ENCODE assay signal across 11 mouse cellular contexts in the genomic region with DNA sequence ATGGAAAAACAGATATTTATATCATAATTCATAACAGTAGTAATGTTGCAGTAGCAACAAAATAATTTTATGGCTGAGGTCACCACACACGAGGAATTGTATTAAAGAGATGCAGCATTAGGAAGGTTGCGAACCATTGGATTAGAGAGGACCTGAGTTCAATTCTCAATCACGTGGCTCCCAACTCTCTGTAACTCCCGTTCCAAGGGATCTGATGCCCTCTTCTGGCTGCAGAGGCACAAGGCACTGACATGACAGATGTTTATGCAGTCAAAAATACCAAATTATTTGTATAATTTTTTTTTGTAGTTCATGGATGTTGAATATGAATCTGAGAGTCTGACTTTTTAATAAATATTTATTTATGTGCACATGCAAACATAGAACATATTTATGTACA. TPM values are rescaled to one million over a fixed set of nuclear protein-coding genes. Genes with fewer than 3 reads are reported as not detected.
A peak's percentile ranks its signal among the peaks of the same experiment; 100 is the strongest.
DNase-seq lines count a peak whose midpoint lies in the region; ATAC-seq and TF ChIP-seq lines count a peak whose summit lies in the region.
"Had no signal": no experiment of that assay in that cellular context is flagged by ENCODE, and none has a peak within 500 bp of the region (broad histone marks: within the 10 kb centered on the region; RNA-seq: fewer than 3 reads in every experiment).

No protein-coding gene starts in this region.

- peak; percentile 44 for TF ChIP-seq CTCF in lung, embryonic 14.5 days (IDR thresholded peaks at IDR 0.05; ENCODE audit: low read depth)
- TF ChIP-seq CTCF in stomach, postnatal 0 days (IDR thresholded peaks at IDR 0.05; ENCODE audit: low read depth), result peak; percentile 64

- WGBS in lung, embryonic 14.5 days, result 63% methylated on average over 4 of the region's 4 CpGs
- WGBS in stomach, postnatal 0 days, result 57% methylated on average over 4 of the region's 4 CpGs

- no peaks in the 10 kb centered on the region for H3K27me3 ChIP-seq in lung, embryonic 14.5 days (ENCODE audit: insufficient read depth, low read length)
- no peaks in the 10 kb centered on the region for H3K27me3 ChIP-seq in stomach, postnatal 0 days (ENCODE audit: control insufficient read depth, insufficient read depth, low read length)
- H3K27me3 ChIP-seq: hindbrain, embryonic 15.5 days had no signal

- no peaks in the 10 kb centered on the region for H3K4me1 ChIP-seq in lung, embryonic 14.5 days (ENCODE audit: insufficient read depth)
- no peaks in the 10 kb centered on the region for H3K4me1 ChIP-seq in stomach, postnatal 0 days (replicated peaks; ENCODE audit: control insufficient read depth, insufficient read depth)
- H3K4me1 ChIP-seq: hindbrain, embryonic 15.5 days had no signal

- no peak overlapping the region for H3K4me2 ChIP-seq in lung, embryonic 14.5 days
- H3K4me2 ChIP-seq in stomach, postnatal 0 days (replicated peaks; ENCODE audit: low read depth), result no peak overlapping the region
- H3K4me2 ChIP-seq: hindbrain, embryonic 15.5 days had no signal

- H3K9ac ChIP-seq in lung, embryonic 14.5 days, result no peak overlapping the region
- no peak overlapping the region for H3K9ac ChIP-seq in stomach, postnatal 0 days (ENCODE audit: low read length)
- H3K9ac ChIP-seq: hindbrain, embryonic 15.5 days had no signal

- H3K9me3 ChIP-seq in lung, embryonic 14.5 days (ENCODE audit: low read depth, low read length), result no peaks in the 10 kb centered on the region
- no peaks in the 10 kb centered on the region for H3K9me3 ChIP-seq in stomach, postnatal 0 days (ENCODE audit: control insufficient read depth, low read length)
- H3K9me3 ChIP-seq: hindbrain, embryonic 15.5 days had no signal

- ATAC-seq in lung, embryonic 14.5 days (ENCODE audit: insufficient read depth), result no peak
- no peak for ATAC-seq in stomach, postnatal 0 days (ENCODE audit: low FRiP score, low TSS enrichment)

- H3K4me3 ChIP-seq in lung, embryonic 14.5 days (ENCODE audit: low read depth, low read length), result no peak overlapping the region
- H3K4me3 ChIP-seq in stomach, postnatal 0 days (ENCODE audit: low read depth, low read length), result no peak overlapping the region
- H3K4me3 ChIP-seq: hindbrain, embryonic 15.5 days had no signal

- H3K36me3 ChIP-seq in lung, embryonic 14.5 days (ENCODE audit: insufficient read depth), result no peaks in the 10 kb centered on the region
- H3K36me3 ChIP-seq in stomach, postnatal 0 days (ENCODE audit: control insufficient read depth, insufficient read depth, low read length), result no peaks in the 10 kb centered on the region
- H3K36me3 ChIP-seq: hindbrain, embryonic 15.5 days had no signal

- TF ChIP-seq EP300 in stomach, postnatal 0 days (optimal IDR thresholded peaks at IDR 0.05), result no peak

- no peak overlapping the region for H3K27ac ChIP-seq in lung, embryonic 14.5 days (ENCODE audit: low read depth)
- H3K27ac ChIP-seq in stomach, postnatal 0 days (replicated peaks), result no peak overlapping the region
- H3K27ac ChIP-seq: hindbrain, embryonic 15.5 days had no signal

- peak; percentile 32 for DNase-seq in adrenal gland, postnatal 14 days
- DNase-seq in adrenal gland, postnatal 25 days, result no peak
- peak; percentile 10 for DNase-seq in lung, embryonic 14.5 days
- no peak for DNase-seq in lung, postnatal 4 days
- DNase-seq in adipocyte (ENCODE audit: low spot score), result peak; percentile 10
- no peak for DNase-seq in stomach, postnatal 0 days (ENCODE audit: low spot score)
- DNase-seq in ovary, adult 18-20 months (ENCODE audit: low spot score), result no peak
- DNase-seq in ovary, postnatal 14 days (ENCODE audit: low spot score), result no peak
- DNase-seq: cerebellum, adult 11-12 months; right cerebral cortex, postnatal 4 days had no signal

RNA-seq across cellular contexts. Expression of a gene that starts 51.2 kb away (rescaled TPM):
- not detected in 2 replicates for total RNA-seq in adrenal gland, postnatal 14 days (2021)
- not detected in 2 replicates for total RNA-seq in adrenal gland, postnatal 25 days (2021)
- polyA plus RNA-seq in lung, embryonic 14.5 days (2014; fragmentation: Nextera tagmentation; extraction: Ambion mirVana), result 0.28 and 0.47 TPM in 2 replicates
- 0.06 and 0.07 TPM in 2 replicates for polyA plus RNA-seq in stomach, postnatal 0 days (2015; fragmentation: Nextera tagmentation; extraction: Ambion mirVana)

Comparison
In these comparisons a context has a peak if more than half of its experiments do, and no peak if none do; other contexts are left out.
1. DNase-seq: peak in adrenal gland, postnatal 14 days (single experiment), lung, embryonic 14.5 days (single experiment) and adipocyte (single experiment); none in adrenal gland, postnatal 25 days (single experiment), lung, postnatal 4 days (0 of 2), stomach, postnatal 0 days (single experiment), ovary, adult 18-20 months (single experiment) and ovary, postnatal 14 days (single experiment).